Mouse (Mus musculus): ENCODE measurements around the gene Acaca.

Gene Acaca

DNA sequence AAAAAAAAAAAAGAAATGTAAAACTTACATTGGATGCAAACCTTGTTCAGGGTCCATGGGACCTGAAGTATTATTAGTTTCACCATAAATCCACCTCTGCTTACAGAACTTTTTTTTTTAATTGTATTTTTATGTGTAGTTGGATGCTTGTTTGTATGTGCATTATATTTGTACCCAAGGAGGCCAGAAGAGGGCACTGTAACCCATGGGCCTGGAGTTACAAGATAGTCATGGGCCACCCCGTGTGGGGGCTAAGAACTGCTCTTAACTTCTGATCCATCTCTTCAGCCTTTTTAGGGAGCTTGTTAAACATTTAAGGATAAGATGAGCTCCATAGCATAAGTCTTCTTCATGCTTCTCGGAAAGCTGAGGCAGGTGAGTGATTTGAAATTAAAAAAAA lies 21.4 kb downstream of the Acaca start:
- no peak for DNase-seq

GRCm38 (mm10) chr11:84156535-84157262 lies 27.2 kb downstream of the Acaca start:
- no peak for DNase-seq

DNA sequence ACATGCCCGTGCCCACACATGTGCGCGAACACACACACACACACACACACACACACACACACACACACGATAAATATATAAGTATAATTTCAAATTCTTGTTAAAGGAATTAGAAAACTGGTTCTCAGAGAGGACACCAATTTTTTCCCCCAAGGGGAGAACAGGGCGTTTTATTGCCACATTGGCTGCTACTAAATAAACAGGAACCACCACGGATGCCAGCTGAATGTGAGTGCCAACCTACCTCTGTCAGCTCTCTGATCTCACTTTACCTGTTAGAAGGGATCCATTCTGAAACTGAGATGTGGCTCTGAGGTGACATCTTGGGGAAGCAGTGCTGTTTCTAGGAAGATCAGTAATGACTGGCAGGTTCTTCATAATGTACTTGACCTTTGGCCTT lies 34.7 kb downstream of the Acaca start:
- no peak for DNase-seq

- DNase-seq, result no peak
These were observed 35.1 kb downstream of the Acaca start for GRCm38 (mm10) chr11:84164561-84164960.

DNA sequence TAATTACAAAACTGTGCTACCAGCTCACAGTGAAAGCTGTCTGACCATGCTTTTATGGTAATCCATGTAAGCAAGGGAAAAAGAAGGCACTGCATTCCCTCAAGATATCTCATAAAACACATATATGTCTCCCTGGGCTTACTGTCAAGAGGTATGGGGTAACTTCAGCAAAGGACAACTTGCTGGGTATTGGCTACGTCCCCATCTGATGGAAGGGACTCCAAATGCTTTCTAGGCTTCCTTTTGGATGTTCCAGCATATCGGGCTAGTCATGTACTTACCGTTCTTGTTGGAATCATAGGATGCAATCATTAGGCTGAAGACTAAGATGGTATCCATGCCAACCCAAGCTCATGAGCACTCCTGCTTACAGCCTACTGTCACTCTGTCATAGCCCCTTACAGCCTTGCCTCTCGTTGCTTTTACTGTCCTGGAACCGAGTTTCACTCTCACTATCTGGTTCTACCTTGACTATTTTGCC lies 37.6 kb downstream of the Acaca start, which contains the start of gene Gm11437:
Gm11437 (minus strand) TSS at position 431 of the 481 bp plus-strand sequence.
- DNase-seq, result no peak

DNA sequence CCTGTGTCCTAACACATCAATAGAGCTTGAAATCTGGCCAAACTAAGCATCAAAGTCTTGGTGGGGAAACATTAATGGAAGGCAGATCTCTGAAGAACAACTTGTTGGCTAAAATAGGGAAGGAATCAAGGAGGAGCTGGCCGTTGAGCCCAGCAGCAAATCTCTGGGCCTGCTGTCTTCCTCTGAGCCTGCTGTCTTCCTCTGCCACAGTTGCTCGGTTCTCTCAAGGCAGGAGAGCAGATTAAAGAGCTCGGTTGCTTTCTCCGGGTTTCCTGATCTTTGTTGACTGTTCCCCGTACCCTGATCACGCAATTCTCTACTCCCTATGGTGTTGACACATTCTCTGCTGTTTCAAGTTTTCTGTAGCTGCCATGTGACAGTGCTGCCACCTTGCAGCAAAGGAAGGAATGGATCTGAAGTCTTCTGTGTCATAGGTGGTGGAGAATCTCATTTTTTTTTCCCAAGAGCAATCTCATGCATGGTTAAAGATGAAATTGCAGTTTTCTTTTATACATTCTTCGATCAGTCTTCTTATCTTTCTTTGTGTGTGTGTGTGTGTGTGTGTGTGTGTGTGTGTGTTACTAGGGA lies 39.3 kb downstream of the Acaca start:
- peak; percentile 49 for DNase-seq

DNA sequence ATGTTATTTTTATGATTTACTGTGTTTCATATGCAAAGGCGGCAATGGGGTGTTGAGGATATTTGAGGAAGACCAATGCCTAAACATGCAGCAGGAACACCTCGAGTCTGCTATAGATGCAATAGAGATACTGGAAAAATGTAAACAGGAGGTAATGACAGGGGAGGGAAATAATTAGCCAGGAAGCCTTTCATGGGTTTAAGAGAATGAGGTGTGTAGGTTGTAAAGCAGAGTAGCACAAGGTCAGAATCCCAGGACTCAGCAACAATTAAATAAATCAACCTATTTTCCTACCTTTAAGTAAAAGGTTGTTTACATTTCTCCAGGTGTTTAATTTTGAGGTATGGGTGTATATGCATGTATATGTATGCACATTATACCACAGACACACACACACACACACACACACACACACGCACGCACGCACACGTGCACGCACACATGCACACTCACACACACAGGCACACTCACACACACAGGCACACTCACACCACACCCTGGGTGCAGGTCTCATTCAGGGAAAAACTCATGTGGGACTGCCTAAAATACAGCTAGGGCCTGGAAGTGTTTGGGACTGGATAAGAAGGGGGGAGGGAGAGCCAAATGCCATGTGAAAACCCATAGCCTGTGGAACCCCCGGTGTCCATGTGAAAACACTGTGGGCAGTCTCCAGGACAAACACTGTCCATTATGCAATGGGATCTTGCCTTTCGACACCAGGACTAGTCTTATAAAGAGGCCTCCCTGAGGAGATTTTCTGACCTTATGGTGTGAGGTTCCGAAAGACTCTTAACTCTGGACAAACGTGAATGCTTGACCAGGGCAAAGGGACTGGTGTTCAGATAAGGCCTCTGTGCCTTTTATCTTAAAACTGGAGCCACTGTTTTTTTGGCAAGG lies 43.3 kb downstream of the Acaca start:
- DNase-seq, result no peak

GRCm38 (mm10) chr11:84178571-84178970 lies 49.1 kb downstream of the Acaca start:
- DNase-seq, result no peak

- peak; percentile 96 for DNase-seq
These were observed 49.9 kb downstream of the Acaca start for GRCm38 (mm10) chr11:84179226-84179953.

DNA sequence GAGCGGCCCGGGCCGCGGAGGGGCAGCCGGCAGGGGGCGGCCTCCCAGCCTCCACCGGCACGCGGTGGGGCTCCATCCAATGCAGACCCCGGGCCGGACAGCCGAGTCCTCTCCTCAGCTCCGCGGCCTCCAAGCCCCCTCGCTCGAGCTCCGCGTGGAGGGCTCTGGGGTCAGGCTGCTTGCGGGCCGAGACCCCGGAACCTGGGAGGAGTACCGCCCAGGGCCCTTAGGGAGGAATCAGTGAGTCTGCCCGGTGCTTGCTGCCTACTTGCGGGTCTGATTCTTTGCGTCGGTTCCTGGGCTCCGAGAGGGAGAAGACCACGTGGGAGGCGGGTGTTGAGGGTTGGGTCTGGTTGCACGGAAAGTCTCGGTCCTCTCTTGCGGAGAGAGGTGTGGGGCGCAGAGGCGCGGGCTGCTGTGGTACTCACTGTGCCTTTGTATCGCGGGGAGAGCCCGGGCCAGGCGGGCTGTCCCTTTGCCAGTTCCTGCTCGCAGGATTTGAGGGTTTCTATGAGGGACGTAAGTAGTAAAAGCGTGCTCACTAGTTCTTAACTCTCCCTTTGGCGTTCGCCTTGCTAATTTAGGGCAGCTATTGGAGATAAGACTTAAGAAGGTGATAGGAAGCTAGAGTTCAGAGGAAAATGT lies 50.6 kb downstream of the Acaca start:
- peak; percentile 80 for DNase-seq

DNA sequence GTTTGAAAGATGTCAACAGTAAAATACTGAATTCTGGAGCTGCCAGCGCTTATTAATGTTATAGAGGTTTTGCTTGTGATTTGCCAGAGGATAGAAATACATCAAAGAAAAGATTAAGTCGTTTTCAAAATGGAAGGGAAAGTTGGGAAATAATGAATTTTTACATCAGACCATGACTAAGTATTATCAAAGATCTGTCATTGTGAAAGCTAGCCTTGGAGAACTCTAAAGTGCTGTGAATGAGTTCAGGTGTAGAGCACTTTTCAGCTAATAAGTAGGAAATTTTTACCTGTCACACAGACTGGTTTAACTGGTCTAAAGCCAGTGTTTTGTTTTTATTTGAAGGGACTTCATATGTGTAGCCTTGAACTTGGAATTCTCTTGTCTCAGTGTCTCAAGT lies 51.8 kb downstream of the Acaca start:
- no peak for DNase-seq

GRCm38 (mm10) chr11:84188530-84188929 lies 59.1 kb downstream of the Acaca start:
- no peak for DNase-seq

DNA sequence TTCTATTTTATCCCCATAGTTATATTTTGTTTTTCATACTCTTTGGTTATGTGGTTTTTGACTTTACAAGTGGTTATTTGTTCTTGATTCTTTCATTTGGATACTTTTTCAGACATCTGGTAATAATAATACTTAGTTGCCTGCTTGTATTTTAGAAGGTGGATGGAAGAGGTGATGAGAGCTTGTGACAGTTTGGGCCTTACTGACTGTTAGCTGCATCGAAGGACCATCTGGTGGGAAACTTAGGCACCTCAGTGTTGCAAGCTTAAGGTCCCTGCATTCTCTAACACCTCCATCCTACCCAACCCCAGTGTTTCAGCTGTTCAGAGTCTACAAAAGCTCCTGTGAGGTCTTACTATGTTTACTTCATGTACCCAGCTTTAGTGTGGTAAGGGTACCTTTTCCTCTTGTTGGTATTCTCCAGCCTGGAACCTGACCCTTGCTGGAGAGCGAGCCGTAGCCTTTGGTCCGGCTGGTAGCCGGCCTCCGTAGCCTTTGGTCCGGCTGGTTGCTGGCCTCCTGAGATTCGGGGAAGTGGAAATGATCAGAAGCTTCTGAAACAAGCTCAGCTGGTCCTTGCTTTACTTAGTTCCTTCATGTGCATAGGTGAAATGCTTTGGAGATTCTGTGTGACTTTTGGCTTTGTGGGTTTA lies 61.2 kb downstream of the Acaca start:
- DNase-seq, result no peak

GRCm38 (mm10) chr11:84193249-84193648 lies 63.8 kb downstream of the Acaca start:
- peak; percentile 61 for DNase-seq

GRCm38 (mm10) chr11:84194751-84195150 lies 65.3 kb downstream of the Acaca start:
- no peak for DNase-seq

DNA sequence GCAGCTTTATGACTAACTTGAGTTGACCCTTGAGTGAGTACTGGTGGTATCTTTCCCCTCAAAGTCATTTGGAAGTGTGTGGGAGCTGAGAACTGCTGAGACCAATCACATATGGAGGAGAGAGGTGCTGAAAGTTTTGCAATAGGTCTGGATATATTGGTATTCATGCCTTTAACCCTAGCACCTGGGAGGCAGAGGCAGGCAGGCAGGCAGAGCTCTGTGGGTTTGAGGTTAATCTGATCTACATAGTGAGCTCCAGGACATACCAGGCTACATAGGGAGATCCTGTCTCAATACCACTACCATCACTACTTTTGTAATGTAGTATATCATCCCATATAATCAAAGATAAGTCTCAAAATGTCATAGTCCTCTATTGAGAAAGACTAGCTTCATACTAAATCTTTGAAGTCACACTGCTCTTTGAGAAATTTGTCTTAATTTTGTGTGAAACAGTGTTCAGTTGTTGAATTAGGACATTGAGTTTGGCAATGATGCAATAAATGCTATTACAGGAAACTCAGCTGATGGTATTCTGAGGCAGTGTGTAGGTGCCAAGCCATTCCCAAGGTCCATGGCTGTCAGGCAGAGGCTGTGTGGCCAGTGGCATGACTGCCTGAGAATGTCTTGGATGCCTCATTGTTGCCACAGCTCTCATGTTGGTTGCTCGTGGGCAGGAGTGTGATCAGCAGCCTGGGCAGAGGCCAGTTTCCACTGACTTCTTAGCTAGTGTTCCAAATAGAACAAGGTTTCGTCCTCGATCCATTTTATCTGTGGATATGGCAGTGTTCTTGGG lies 68.3 kb downstream of the Acaca start:
- DNase-seq, result no peak

DNA sequence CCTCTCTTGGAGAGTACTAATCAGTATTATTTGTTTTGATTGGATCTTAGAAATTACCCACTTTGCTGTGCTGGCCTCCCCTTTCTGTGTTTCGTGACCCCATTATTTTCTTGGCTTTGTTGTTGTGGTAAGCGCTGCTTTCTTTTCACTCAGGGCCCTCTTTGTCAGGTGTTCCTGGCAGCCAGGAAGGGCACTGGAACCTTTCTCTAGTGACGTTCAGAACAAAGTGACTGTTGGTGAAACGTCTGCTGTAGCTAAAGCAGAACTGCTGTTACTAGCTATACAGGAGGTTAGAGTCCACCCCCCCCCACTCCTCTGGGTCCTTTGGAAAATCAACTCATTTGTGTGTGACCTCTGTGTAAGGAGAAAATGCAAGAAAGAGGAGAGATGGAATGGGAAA lies 76.3 kb downstream of the Acaca start:
- DNase-seq, result no peak

DNA sequence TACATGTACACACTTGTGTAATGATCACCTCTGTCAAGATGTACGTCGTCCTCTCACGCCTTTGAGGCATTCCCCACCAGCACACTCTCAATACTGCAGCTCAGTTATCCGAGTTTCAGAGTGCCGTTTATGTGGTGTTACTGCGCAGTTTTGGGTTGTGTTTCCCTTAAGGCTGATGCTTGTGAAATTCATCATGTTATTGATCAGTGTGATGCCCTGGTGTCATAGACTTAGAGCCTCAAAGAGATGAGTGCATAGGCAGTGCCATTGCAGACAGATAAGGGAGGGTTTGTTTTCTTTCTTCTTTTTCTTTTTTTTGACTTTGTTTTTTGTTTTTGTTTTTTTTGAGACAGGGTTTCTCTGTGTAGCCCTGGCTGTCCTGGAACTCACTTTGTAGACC lies 81.4 kb downstream of the Acaca start:
- DNase-seq, result no peak

- no peak for DNase-seq
These were observed 89.5 kb downstream of the Acaca start for GRCm38 (mm10) chr11:84218951-84219350.

DNA sequence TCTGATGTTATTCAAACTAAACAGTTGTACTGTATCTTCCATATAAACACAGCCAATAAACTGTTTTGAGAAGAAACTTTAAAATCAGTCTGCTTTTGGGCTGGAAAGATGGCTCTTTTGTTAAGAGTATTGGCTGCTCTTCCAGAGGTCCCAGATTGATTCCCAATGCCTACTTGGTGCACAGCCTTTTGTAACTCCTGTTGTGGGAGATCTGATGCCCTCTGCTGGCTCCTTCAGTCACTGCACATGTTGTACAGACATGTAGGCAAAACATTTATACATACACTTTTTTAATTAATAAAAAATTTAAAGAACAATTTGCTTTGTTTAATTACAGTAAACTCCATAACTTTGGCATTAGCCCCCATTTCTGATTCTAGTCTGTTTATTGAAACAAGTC lies 114.1 kb downstream of the Acaca start:
- DNase-seq, result peak; percentile 58

DNA sequence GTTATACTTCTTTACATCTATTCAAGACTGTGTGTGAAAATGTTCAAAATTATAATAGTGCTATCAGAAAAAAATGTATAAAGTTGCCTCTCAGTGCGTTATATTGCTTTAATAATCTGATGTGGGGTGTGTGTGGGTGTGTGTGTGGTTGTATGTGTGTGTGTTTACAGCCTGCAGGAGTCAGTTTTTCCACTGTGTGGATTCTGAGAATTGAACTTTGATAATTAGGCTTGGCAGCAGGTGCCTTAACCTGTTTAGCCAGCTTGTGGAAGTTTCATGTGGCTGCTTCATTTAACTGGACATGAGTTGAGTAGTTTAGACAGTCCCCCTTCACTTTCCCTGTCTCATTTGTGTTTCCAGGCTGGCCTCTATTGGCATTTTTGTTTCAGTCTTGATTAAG lies 117.9 kb downstream of the Acaca start:
- no peak for DNase-seq
